Mouse (Mus musculus): ENCODE results near the gene Galnt17.

The Galnt17 gene

GRCm38 (mm10) chr5:131020936-131021335 lies 287.4 kb downstream of the Galnt17 start:
- DNase-seq (ENCODE audit: low spot score) = no peak

- DNase-seq (ENCODE audit: low spot score) = no peak
Measured at GRCm38 (mm10) chr5:131019346-131019965, 288.8 kb downstream of the Galnt17 start.

- DNase-seq (ENCODE audit: low spot score) = no peak
Measured at GRCm38 (mm10) chr5:131016066-131016465, 292.2 kb downstream of the Galnt17 start.

- DNase-seq (ENCODE audit: low spot score) = no peak
Measured at GRCm38 (mm10) chr5:131015341-131015740, 293.0 kb downstream of the Galnt17 start.

- no peak for DNase-seq (ENCODE audit: low spot score)
Measured at GRCm38 (mm10) chr5:131013816-131014215, 294.5 kb downstream of the Galnt17 start.

- no peak for DNase-seq (ENCODE audit: low spot score)
Measured at GRCm38 (mm10) chr5:131013101-131013500, 295.2 kb downstream of the Galnt17 start.

- DNase-seq (ENCODE audit: low spot score) = no peak
Measured at GRCm38 (mm10) chr5:131009510-131009909, 298.8 kb downstream of the Galnt17 start.

GRCm38 (mm10) chr5:131008507-131008906 lies 299.8 kb downstream of the Galnt17 start:
- DNase-seq (ENCODE audit: low spot score) = no peak

GRCm38 (mm10) chr5:131007871-131008505 lies 300.3 kb downstream of the Galnt17 start:
- DNase-seq (ENCODE audit: low spot score) = no peak

GRCm38 (mm10) chr5:131007198-131007597 lies 301.1 kb downstream of the Galnt17 start:
- no peak for DNase-seq (ENCODE audit: low spot score)

GRCm38 (mm10) chr5:131006524-131006923 lies 301.8 kb downstream of the Galnt17 start:
- DNase-seq (ENCODE audit: low spot score) = no peak

- DNase-seq (ENCODE audit: low spot score) = no peak
Measured at GRCm38 (mm10) chr5:131000572-131000971, 307.7 kb downstream of the Galnt17 start.

GRCm38 (mm10) chr5:130979321-130979720 lies 329.0 kb downstream of the Galnt17 start:
- no peak for DNase-seq (ENCODE audit: low spot score)

GRCm38 (mm10) chr5:130978871-130979270 lies 329.4 kb downstream of the Galnt17 start:
- DNase-seq (ENCODE audit: low spot score) = no peak

- no peak for DNase-seq (ENCODE audit: low spot score)
Measured at GRCm38 (mm10) chr5:130977999-130978398, 330.3 kb downstream of the Galnt17 start.

GRCm38 (mm10) chr5:130952361-130952760 lies 355.9 kb downstream of the Galnt17 start:
- no peak for DNase-seq (ENCODE audit: low spot score)

GRCm38 (mm10) chr5:130950894-130951400 lies 357.4 kb downstream of the Galnt17 start:
- DNase-seq (ENCODE audit: low spot score) = no peak

- no peak for DNase-seq (ENCODE audit: low spot score)
Measured at GRCm38 (mm10) chr5:130950421-130950820, 357.9 kb downstream of the Galnt17 start.

- no peak for DNase-seq (ENCODE audit: low spot score)
Measured at GRCm38 (mm10) chr5:130949710-130950109, 358.6 kb downstream of the Galnt17 start.

- DNase-seq (ENCODE audit: low spot score) = no peak
Measured at GRCm38 (mm10) chr5:130938911-130939608, 369.2 kb downstream of the Galnt17 start.

- DNase-seq (ENCODE audit: low spot score) = no peak
Measured at GRCm38 (mm10) chr5:130938274-130938741, 370.0 kb downstream of the Galnt17 start.

GRCm38 (mm10) chr5:130930999-130931398 lies 377.3 kb downstream of the Galnt17 start:
- no peak for DNase-seq (ENCODE audit: low spot score)

- DNase-seq (ENCODE audit: low spot score) = no peak
Measured at GRCm38 (mm10) chr5:130927794-130928149, 380.5 kb downstream of the Galnt17 start.

Measured in T-cell, adult 2 months (primary cell).